Mouse (Mus musculus): ENCODE results near the gene Pak3.
A peak's percentile ranks its signal among the peaks of the same experiment; 100 is the strongest.
"Not testable (repeated sequence)": the region's sequence is repeated elsewhere in the genome, so short reads cannot be mapped to it uniquely, and the experiment has no call there.

The Pak3 gene

GRCm38 (mm10) chrX:143518168-143518901, at the start of gene Pak3:
Gene Pak3 (plus strand): TSS chrX:143518591.
- DNase-seq = peak; percentile 33

DNA sequence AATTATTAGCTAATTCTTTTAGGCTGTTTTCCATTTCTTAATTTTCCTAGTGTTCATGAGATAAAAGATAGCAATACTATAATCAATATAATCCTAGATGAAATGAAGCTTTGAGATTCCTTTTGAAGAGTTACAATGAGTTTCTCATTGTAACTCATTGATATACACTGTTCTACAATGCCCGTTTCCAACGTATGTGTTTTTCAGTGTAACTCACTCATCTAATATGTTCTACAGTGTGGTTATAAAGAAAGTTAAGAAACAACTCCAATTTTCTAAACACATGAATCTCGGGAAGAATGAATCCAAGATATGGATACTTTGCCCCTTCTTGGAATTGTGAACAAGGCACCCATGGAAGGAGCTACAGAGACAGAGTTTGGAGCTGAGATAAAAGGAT, 35.5 kb upstream of the Pak3 start:
- peak; percentile 96 for DNase-seq

DNA sequence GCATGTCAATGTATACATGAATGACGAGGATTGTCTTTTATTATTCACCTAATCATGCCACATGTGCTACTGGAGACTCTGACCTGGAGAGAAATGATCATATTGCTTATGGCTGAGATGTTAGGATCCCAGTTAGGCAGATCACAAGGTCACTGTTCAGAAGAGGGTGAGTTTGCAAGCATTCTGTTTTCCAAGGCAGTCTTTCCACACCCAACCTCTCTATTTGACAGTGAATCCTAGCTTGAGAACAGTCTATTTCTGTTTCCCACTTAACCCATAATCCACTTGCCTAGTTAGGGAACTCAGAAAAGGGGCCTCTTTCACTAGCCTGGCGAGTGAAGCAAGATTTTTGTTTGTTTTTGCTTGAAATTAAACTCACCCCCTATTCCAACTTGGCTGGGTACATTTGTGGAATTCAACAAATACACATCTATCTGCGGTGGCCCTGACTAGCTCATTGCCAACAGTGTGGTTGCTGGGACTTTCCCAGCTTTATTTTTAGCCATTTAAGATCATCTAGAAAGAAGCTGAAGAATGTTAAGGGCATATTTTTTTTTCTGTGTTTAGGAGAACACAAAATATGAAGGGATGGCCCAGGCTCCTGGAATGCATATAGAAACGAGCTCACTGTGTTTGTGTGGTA, 17.2 kb upstream of the Pak3 start:
- DNase-seq = no peak

DNA sequence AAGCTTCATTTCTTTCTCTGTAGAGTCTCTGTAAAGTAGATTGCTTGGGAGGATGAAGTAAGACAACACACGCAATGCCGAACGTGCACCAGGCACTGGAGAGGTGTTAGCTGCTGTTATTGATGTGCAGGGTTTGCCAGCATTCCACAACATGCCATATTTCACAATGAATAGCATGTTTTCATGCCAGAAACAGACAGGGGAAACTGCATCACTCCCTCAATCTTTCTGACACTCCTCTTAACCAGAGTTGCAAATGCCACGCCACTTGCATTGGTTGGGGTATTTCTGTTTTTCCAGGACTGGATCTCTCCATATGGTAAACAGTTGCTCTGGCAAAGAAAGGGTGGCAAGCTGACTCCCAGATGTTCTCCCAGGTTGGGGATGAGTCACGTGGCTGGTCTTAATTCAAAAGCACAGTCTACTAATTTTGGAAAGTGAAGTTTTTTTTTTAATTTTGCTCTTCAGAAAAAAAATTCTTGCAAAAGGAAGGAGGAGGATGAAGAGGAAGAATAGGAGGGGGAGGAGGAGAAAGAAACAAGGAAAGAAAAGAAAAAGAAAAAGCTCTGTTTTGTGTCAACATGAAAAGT, 16.5 kb upstream of the Pak3 start:
- DNase-seq = no peak

DNA sequence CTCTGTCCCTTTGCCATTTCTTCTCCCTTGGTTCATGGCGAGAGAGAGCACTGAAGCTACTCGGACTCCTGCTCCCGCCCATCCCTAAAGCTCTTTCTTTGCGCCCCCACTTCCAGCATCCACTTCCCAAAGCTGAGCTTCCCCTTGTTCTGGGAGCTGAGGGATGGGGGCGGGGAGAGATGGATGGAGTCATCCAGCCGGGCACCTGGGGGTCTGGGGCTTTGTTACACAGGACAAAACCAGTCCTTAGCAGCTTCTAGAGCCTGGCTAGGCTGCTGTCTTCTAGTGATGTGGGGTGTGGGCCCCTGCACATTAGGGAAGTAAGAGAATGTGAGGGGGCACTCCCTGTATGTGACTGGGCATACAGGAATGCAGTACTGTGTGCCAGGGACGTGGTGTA, 526 bp downstream of the Pak3 start:
- peak; percentile 26 for DNase-seq

DNA sequence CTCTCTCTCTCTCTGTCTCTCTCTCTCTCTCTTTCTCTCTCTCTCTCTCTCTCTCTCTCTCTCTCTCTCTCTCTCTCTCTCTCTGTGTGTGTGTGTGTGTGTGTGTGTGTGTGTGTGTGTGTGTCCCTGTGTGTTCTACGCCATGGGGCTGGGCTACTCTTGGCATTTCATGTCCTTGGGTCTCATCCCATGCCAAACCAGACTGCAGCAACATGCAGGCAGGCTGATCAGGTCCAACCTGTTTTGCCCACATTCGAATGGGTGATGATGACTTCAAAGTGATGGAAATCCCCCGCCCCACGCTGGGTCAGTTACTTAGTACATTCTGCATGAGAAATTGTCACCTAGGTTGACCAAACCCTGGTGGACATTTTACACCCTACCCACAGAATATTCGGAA, 1.1 kb downstream of the Pak3 start:
- not testable (repeated sequence) for DNase-seq

GRCm38 (mm10) chrX:143520195-143520594, 1.8 kb downstream of the Pak3 start:
- no peak for DNase-seq

GRCm38 (mm10) chrX:143532331-143532730, 13.9 kb downstream of the Pak3 start:
- no peak for DNase-seq

DNA sequence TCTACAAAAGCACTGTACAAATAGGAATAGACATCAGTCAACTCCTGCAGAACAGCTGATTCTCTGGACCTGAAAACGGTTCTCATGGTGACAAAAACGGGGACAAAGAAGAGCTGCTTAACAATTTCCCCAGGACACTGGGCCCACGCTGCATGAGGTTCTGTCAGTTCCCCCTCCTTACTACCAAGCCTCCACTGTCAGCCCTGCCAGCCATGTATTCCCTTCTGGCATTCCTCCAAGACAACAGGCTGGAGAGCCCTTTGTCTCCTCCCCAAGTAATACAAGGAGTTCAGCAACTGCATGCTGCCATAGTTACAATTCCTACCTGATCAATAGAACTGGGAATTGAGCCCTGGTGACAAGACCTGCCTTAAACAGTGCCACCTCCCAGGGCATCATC, 15.2 kb downstream of the Pak3 start:
- no peak for DNase-seq

DNA sequence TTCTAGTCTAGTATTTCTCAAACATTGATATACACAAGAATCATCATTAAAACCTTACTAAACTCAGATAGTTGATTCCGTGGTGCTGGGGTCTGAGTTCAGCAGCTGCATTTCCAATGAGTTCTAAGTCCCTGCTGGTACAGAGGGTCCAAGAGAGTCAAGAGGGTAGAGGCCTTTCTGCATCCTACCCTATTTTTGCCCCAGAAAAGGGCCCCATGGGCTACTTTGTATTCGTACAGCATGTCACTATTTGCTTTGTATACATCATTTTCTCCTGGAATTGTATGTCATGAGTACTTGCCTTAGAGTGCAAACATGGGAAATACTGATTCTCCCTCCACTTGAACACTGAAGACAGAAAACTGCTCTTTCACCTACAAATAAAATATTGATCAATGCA, 24.4 kb downstream of the Pak3 start:
- no peak for DNase-seq

DNA sequence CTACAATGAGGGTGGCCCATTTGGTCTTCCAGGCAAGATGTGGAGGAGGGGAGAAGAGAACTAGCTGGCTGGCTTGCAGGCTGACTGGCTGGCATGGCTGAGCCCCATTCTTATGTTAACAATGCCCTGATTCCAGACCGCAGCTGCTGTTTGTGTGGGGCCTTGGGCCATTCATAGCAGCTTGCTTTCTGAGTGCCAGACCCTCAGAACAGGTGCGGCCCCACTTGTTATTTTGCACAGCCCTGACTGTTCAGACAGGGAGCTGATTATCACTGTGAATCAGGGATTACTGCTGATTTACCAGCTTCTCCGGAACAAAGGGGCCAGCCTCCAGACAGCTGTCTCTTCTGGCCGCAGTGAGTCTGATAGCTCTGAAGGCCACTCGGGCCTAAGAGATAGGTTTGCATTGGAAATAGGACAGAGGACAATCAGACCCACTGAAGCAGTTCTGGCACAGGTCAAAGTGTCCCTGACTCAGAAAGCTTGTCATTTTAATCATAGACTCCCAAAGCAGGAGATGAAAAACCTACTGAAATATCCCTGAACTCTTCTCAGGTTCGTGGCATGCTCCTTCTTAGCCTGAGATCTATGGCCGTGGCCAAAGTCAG, 24.9 kb downstream of the Pak3 start:
- no peak for DNase-seq

- no peak for DNase-seq
These were observed 55.3 kb downstream of the Pak3 start for GRCm38 (mm10) chrX:143573691-143574090.

- no peak for DNase-seq
These were observed 61.5 kb downstream of the Pak3 start for GRCm38 (mm10) chrX:143579925-143580324.

- no peak for DNase-seq
These were observed 62.1 kb downstream of the Pak3 start for GRCm38 (mm10) chrX:143580458-143580959.

DNA sequence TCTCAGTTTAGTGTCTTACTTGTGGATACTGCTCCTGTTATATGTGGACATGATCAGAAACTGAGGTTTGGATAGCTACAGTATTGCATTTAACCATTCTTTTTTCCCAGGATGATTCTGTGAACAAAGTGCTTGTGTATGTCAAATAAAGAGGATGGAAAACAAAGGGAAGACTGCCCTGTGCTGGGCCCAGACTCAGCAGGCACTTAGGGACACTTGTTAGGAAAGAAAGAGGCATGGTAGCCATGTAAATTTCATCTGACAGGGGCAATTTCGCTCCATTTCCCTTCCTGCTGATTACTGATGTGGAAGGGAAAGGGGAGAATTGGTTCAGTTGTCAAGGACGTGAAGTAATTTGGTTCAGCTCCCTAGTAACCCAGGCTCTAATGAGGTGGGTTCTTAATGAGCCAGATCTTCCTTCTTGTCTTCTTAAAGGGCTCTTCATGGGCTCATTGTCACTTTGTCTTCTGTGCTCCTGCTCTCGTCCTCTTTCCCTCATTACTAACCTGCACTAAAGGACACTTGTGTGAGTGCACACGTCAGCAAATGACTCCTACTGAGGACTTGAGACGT, 88.6 kb downstream of the Pak3 start:
- no peak for DNase-seq

GRCm38 (mm10) chrX:143618734-143619133, 100.3 kb downstream of the Pak3 start:
- no peak for DNase-seq

DNA sequence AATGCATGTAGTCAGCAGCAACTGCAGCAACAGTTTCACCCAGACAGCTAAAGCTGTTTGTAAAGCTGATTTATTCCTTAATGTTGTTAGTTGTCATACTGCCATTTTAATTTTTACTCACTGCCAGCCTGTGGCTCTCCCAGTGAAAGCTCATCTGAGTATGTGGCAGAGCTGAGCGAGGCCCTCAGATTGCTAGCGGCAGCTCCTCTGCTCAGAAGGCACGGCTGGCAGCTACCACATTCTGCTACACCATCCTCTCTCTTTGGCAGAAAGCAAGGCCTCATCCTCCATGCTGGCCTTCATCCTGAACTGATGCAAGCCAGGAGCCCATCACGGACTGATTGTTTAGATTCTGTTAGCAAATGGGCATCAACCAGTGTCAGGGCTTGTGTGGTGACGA, 109.4 kb downstream of the Pak3 start:
- no peak for DNase-seq

DNA sequence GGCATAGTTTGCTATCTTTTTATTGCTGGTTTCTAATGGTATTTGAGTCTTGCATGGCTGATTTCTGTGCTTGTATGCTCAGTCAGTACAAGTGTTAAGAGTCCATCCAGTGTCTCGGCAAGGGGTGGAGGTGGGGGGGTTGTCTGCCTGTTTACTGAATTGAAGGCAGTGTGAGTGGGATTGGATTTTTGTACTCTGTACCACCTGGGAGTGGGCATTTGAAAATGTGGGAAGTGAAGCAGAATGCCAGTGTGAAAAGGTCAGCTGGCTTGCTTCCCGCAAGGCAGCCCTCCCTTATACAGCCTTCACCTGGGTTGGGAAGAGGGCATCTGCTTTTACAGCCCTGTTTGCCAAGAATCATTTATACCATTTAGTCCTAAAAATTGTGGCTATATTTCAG, 125.5 kb downstream of the Pak3 start:
- DNase-seq = no peak

DNA sequence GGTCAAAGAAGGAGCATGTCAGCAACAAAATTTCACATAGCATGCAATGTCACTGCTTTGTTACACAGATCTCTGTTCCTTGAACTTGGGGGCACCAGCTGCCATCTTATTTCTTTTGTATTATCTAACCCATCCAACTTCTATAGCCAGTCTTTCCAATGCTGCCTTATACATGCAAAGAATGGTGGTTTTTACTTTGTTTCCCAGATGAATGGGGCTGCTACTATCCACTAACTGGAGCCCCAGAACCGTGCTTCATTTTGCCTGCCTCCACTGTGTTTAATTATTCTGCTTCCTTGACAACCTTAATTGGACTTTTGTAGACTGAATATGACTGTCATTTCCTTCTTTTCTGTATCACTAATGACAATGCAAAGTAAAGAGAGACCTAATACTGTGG, 126.4 kb downstream of the Pak3 start:
- no peak for DNase-seq

- DNase-seq = no peak
These were observed 136.2 kb downstream of the Pak3 start for GRCm38 (mm10) chrX:143654308-143655176.

DNA sequence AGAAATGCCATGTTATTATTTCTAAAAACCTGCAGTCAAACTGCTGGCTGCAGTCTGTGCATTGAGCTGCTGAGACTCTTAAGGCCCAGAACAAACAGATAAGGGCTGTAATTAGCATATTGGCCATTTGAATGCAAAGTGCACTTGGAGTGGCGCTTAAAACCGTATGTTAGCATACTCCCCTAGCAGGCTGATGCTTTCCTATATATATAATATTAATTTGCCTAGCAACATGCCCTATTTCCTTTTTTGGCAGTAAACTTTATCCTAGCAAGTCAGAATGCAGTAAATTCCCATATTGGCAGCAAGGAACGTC, 136.7 kb downstream of the Pak3 start:
- no peak for DNase-seq

Data from right cerebral cortex, postnatal 4 days (tissue).